Mouse (Mus musculus): Measurements from ENCODE around the gene Man2b2.

Gene Man2b2

GRCm38 (mm10) chr5:36829913-36830879 is at the start of gene Man2b2:
Gene Man2b2 (minus strand): TSS chr5:36830653.
- in situ Hi-C loops (cut with MboI, MseI) = no loop called here

- in situ Hi-C loops (cut with MboI, MseI) = no loop called here
These were observed 48.3 kb upstream of the Man2b2 start for GRCm38 (mm10) chr5:36878801-36879200.

- in situ Hi-C loops (cut with MboI, MseI) = no loop called here
These were observed 47.2 kb upstream of the Man2b2 start for GRCm38 (mm10) chr5:36877641-36878040.

GRCm38 (mm10) chr5:36876777-36877396 is 46.4 kb upstream of the Man2b2 start:
- in situ Hi-C loops (cut with MboI, MseI) = no loop called here

GRCm38 (mm10) chr5:36875956-36876355 is 45.5 kb upstream of the Man2b2 start:
- in situ Hi-C loops (cut with MboI, MseI) = no loop called here

- in situ Hi-C loops (cut with MboI, MseI) = no loop called here
These were observed 40.5 kb upstream of the Man2b2 start for GRCm38 (mm10) chr5:36870916-36871315.

- in situ Hi-C loops (cut with MboI, MseI) = no loop called here
These were observed 39.3 kb upstream of the Man2b2 start for GRCm38 (mm10) chr5:36869578-36870236.

- in situ Hi-C loops (cut with MboI, MseI) = no loop called here
These were observed 38.7 kb upstream of the Man2b2 start for GRCm38 (mm10) chr5:36869186-36869577.

- in situ Hi-C loops (cut with MboI, MseI) = no loop called here
These were observed 38.0 kb upstream of the Man2b2 start, which contains the start of gene Ppp2r2c for GRCm38 (mm10) chr5:36868266-36869090. Gene Ppp2r2c (plus strand): TSS chr5:36868513.

- in situ Hi-C loops (cut with MboI, MseI) = no loop called here
These were observed 37.1 kb upstream of the Man2b2 start for GRCm38 (mm10) chr5:36867561-36867960.

GRCm38 (mm10) chr5:36866701-36867250 is 36.3 kb upstream of the Man2b2 start:
- in situ Hi-C loops (cut with MboI, MseI) = no loop called here

GRCm38 (mm10) chr5:36861084-36861483 is 30.6 kb upstream of the Man2b2 start:
- in situ Hi-C loops (cut with MboI, MseI) = no loop called here

GRCm38 (mm10) chr5:36857546-36857945 is 27.1 kb upstream of the Man2b2 start:
- in situ Hi-C loops (cut with MboI, MseI) = no loop called here

GRCm38 (mm10) chr5:36856529-36856928 is 26.1 kb upstream of the Man2b2 start:
- in situ Hi-C loops (cut with MboI, MseI) = no loop called here

- in situ Hi-C loops (cut with MboI, MseI) = no loop called here
These were observed 24.7 kb upstream of the Man2b2 start for GRCm38 (mm10) chr5:36855180-36855579.

- in situ Hi-C loops (cut with MboI, MseI) = no loop called here
These were observed 21.1 kb upstream of the Man2b2 start for GRCm38 (mm10) chr5:36851572-36851971.

GRCm38 (mm10) chr5:36844490-36844889 is 14.0 kb upstream of the Man2b2 start:
- in situ Hi-C loops (cut with MboI, MseI) = no loop called here

GRCm38 (mm10) chr5:36841701-36842100 is 11.2 kb upstream of the Man2b2 start:
- in situ Hi-C loops (cut with MboI, MseI) = no loop called here

- in situ Hi-C loops (cut with MboI, MseI) = no loop called here
These were observed 9.6 kb upstream of the Man2b2 start for GRCm38 (mm10) chr5:36840092-36840491.

GRCm38 (mm10) chr5:36839602-36840001 is 9.1 kb upstream of the Man2b2 start:
- in situ Hi-C loops (cut with MboI, MseI) = no loop called here

GRCm38 (mm10) chr5:36839032-36839431 is 8.6 kb upstream of the Man2b2 start:
- in situ Hi-C loops (cut with MboI, MseI) = no loop called here

All from regulatory T cell (primary cell).